Mouse (Mus musculus) monocyte, adult 5-6 weeks (primary cell): Measurements from ENCODE around the gene Rpl28. TPM values are rescaled to one million over a fixed set of nuclear protein-coding genes. Genes with fewer than 3 reads are reported as not detected.
"Not testable (repeated sequence)": the region's sequence is repeated elsewhere in the genome, so short reads cannot be mapped to it uniquely, and the experiment has no call there.

Experiments
- ATAC-seq: fragments of 153-309, 156-312 bp; replicated peaks from 2 replicates; pipeline ENCODE4 v1.8.0; 2017; ENCODE audit warnings: mild to moderate bottlenecking; ENCODE audit not compliant: low TSS enrichment, insufficient number of reproducible peaks, severe bottlenecking, poor library complexity, low FRiP score
- total RNA-seq: library from RNA; stranded (forward); fragments of 200-1000, 200-491, 200-594 nt; gene quantifications from 3 replicates; pipeline ENCODE4 v1.2.3, GENCODE M21; 2017

Gene Rpl28
- total RNA-seq, 1 experiment from 2014 or later, result 279 TPM

DNA sequence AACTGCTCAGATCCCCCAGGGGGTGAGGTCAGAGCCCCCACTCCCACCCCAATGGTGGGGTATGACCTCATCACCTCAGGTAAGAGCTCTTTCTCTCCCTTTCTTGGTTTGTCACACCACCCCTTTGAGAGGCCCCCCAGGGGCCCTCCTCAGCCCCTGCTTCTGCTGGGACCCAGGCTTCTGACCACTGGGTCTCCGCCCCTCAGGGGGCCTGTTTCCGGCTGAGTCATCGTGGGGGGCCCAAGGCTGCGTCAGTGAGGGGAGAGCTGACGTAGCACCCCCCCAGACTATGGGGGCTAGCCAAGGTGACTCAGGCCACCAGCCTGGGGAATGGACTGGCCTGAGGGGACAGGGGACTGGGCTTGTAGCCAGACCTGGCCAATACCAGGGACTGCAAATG is 12.8 kb upstream of the Rpl28 start:
- no peak for ATAC-seq

DNA sequence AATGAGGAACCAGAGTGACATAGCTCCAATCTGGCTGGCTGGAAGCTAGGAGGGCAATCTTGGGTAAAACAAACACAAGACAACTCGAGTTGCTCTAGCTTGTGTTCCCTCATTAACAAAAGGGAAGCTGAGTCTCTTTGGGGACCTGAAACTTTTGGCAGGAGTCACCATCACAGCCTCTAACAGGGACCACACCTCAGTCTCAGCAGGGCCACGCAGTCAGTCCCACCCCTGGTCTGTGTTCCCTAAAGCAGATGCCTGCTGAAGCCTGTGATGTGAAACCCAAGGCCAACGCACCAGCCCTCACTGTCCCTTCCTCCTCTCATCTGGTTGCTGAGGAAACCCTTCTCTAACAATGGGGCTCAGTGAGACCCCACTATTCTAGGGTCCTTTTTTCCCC is 10.5 kb upstream of the Rpl28 start:
- peak; percentile 72 for ATAC-seq

DNA sequence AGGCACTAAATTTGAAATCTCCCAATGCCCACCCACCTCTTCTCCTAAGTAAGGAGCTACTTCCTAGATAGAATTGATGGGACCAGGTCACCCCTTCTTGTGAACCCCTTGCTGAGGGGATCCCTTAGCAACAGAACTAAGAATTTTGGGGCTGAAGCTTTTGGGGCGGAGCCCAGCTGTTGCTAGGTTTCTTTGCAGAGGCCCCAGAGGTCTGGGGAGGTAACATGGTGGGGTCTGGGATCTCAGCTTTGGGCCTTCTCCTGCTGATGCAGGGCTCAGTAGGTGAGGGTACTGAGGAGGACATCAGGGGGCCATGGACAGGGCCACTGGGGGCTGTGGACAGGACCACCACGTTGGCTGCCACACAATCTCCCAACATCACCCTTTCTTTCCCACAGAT is 9.9 kb upstream of the Rpl28 start, which contains the start of the genes Il11 and Tmem190:
Il11 (minus strand) TSS at position 101 of the 400 bp plus-strand sequence.
Tmem190 (plus strand) TSS at position 179 of the 400 bp plus-strand sequence.
- ATAC-seq, result no peak

DNA sequence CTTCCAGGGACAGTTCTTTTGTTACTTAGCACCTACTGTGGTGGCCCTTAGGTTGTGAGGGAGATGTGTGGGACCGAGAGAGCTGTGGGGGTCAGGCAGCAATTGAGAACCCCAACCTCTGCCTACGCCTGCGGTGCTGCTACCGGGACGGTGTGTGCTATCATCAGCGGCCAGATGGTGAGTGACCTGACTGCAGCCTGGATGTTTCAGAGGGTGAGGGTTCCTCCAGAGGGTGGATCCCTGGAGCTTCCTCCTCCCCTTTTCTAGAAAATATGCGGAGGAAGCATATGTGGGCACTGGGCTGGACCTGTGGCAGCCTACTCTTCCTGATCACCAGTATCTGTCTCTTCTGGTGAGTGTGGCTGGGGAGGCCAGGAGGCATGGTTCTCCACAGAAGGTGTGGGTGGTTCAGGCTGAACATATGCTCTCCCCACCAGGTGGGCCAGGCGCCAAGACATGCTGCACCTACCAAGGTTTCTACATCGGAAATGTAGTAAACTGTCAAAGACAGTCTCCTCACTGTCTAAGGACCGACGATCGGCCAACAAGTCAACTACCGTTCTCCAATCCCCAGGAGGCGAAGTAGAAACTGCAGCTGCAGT is 8.9 kb upstream of the Rpl28 start:
- ATAC-seq, result 0 out of 2 replicates have a peak, but pooled peaks have one; percentile 8

DNA sequence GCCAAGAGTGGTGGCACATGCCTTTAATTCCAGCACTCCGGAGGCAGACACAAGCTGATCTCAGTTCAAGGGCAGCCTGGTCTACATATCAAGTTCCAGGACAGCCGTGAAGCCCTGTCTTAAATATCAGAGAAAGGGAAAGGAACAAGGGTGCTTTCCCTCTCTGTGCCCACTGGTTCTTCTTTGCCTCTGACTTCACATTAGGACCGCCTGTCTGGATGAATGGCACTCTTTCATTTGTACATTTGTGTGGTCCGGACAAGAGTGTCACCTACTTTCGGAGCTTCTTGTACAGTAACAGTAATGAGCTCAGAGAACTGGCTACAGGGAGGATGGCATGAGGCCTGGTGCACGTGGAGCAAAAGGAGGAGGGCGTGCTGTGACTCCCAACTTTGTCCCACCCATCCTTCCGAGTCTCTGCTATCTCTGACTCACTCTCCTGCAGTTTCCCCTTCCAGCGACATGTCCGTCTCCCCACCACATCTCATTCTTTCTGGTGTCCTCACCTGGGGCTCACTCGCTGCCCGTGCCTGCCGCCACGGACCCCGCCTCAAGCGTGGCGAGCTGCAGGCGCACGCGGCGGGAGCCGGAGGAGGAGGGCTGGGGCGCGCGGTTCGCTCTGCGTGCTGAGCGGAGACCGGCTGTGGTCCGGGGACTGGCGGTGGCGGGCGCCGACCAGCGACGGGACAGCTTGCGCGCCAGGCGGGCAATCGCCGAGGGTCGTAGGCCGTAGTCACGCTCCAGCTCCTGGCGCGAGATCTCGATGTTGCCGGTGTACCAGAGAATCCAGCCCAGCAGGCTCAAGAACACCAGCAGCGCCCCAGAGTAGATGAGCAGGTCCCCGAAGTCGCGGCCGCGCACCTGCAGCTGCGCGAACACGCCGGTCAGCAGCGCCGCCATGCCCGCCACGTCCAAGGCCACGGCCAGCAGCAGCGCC is 3.9 kb upstream of the Rpl28 start:
- ATAC-seq, result no peak

DNA sequence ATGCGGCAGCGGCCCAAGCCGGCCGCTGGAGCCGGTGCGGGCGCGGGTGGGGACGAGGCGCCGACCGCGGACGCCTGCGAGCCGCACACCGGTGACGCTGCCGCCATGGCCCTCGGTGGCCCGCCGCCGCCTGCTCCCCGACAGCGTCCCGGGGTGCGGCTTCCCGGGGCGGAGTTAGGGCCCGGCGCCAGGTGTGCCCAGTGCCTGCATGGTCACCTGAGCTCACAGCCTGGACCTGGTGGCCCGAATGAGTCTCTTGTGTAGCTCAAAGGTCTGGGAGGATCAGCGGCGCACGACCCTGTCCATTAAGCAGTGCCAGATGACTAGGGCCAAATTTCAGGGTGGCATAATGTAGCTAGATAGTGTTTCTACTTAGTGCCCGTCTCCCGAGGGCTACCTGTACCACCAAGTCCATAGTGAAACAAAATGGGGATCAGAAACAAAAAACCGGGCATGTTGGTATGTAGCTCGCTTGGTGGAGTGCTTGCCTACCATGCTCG is 3.2 kb upstream of the Rpl28 start, which contains the start of gene Tmem238:
Tmem238 (minus strand) TSS at position 221 of the 500 bp plus-strand sequence.
- ATAC-seq, result no peak

DNA sequence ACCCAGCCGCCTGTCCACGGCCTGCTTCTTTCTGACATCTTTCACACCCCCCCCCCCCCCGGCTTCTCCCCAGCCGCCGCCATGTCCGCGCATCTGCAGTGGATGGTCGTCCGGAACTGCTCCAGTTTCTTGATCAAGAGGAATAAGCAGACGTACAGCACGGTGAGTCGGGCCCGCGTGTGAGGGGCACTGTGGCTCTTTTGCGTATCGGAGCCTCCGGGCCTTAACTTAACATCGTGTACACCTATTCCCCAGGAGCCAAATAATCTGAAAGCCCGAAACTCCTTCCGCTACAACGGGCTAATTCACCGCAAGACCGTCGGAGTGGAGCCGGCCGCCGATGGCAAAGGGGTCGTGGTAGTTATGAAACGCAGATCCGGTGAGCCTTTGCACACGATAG is 574 bp downstream of the Rpl28 start:
- ATAC-seq, result not testable (repeated sequence)

DNA sequence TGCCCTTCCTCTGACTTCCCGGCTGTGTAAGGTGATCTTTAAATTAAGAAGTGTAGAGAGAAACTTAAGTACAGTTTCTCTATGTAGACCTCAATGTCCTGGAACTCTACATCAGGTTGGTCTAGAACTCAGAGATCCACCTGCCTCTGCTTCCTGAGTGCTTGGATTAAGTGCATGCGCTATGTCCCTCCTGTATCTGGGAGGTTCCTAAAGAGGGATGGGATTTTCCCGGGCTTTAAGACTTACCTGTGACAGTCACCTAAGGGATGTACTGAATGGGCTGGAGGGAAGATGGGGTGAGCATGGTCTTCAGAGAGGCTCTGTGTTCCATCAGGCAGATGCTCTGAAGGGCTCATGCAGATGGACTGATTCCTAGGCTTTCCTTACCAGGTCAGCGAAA is 1.0 kb downstream of the Rpl28 start:
- ATAC-seq, result no peak

DNA sequence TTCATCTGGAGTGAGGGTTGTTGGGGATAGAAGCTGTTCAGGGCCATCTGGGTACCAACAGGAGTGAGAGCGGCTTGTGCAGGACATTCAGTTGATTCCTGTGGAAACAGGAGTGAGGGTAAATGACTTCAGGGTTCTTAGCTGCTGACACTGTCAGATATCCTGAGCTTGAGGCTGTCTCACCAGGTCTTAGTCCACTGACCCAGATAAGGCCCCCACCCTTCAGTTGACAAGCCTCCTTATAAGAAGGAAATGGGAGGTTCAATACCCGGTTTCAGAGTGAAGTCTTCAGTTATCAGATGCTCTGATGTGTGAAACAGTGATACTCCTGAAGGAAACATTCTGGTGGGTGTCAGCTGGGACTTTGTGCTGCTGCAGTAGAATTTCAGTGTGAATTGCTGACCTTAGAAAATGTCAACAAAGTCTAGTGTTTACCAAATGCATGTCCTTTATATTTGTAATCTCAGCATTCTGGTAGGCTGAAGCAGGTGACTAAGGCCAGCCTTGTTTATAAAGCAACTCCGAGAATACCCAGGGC is 2.0 kb downstream of the Rpl28 start:
- no peak for ATAC-seq

DNA sequence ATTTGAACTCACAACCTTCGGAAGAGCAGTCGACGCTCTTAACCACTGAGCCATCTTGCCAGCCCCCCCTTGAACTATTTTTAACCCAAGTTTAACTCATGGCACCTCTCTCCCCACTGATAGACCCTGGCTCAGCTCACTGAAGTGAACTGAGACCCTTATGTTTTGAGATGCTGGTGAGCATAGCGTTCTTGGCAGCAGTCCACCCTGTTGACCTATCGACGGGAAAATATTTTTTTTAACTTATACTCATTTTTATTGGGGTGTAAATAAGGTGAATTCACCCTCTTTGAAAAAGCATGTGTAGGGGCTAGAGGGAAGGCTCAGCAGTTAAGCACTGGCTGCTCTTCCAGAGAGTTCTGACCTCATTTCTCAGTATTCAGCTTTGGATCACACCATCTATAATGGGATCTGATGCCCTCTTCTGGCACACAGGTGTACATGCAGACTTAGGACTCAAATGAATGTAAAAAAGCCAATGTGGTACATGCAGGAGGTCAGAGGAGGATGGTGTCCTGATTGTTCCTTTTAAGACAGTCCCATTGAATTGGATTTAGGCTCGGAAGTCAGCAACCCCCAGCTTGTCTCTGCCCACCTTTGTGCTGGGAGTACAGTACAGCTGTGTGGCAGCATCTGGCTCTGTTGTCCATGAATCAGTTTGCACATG is 3.2 kb downstream of the Rpl28 start:
- ATAC-seq, result no peak

DNA sequence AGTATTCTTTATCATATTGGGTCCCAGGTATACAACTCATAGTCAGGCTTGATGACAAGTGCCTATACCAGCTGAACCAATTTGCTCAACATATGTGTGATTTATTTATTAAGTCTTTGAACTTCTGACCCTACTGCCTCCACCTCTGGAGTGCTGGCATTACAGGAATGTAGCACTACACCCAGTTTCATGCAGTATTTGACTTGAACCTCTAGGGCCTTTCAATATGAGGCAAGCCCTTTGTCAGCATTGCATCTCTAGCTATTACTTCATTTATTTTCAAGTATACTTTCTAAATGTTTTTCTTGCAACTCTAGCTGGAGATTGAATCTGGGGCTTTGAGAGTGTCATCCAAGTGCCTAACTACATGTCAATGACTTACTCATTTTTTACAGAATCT is 9.6 kb downstream of the Rpl28 start:
- ATAC-seq, result no peak

DNA sequence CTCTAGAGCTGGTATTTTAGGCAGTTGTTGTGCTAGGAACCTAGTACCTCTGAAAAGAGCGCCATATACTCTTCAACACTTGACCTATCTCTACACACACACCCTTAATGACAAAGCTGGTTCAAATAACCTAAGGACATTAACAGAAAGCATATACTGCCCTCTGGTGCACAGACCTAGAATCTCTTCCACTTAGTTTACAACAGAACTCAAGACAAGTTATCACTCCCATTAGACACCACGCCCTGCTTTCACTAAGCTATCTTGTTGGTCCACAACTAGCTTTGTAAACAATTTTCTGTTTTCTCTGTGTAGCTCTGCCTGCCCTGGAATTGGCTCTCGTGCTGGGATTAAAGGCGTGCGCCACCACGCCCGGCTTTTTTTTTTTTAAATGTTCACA is 14.0 kb downstream of the Rpl28 start:
- ATAC-seq, result peak; percentile 48; the same call in 1 of the 2 replicates

DNA sequence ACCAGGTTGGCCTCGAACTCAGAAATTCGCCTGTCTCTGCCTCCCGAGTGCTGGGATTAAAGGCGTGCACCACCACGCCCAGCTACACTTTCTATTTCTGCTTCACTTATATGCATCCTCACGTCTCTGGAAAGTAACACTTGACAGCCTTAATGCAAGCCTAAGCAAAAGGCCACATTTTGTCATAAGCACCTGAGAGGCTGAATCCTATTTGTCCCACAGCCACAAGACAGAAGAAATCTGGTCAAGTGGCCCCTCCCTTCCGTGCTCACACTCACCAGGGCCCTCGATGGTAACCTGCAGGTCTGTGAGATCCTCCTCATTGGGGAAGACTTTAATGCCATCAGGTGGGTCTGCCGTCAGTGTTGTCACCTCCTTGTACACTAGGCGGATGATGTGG is 18.5 kb downstream of the Rpl28 start:
- ATAC-seq, result not testable (repeated sequence)

DNA sequence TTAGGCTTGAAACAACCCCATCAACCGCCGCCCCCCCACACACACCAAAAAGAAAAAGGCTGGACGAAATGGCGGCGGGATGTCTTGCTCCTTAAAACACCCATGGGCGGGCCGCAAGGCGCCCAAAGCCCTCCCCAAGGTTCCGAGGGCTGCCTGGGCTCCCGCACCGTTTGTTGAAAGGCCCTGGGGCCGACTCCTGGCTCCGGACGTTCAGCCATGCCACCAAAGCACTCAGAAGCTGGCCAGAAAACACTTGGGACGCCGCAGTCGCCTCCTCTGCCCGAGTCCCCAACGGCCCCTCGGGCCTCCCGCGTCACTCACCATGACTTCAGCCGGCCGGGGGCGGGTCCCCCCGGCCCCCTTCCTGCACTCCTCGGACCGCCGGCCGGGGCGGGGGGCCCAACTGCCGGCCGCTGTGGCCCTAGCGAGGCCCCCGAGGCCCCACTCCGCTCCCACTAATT is 19.2 kb downstream of the Rpl28 start:
- no peak for ATAC-seq

DNA sequence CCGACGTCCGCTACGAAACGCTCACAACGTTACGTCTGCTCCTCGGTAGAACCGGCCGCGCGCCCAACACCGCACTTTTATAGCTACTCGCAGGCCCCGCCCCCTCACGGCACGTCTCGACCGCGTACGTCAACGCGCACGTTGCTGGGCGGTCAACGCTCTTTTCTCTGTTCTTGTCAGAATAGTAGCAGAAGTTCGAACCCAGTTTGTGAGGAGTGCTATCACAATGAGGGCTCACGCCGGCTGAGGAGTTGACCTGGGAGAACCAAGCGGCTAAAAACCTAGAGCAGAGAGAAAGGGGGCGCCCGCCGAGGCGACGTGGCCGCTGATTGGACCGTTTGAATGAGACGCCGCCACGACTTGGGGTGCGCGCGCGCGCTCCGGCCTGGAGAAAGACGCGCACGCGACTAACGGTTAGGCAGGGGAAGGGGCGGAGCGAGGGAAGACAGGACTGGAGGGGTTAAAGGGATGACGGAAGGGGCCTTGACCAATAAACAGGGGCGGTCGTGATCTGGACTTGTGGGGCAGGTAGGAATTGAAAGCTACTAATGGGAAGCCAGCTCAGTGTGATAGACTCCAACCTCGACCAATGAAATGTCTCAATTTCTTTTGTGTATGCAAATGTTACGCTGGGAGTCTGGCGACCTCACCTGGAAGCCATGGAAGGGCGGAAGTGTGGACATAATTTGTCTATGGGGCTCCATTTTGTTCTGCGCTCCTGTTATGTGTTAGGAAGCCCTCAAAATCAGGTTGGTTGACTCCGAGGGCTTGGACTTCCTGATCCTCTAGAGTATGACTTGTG is 19.8 kb downstream of the Rpl28 start, which contains the start of gene Ube2s:
Ube2s (minus strand) TSS at position 288 of the 802 bp plus-strand sequence.
- peak; percentile 94 for ATAC-seq

DNA sequence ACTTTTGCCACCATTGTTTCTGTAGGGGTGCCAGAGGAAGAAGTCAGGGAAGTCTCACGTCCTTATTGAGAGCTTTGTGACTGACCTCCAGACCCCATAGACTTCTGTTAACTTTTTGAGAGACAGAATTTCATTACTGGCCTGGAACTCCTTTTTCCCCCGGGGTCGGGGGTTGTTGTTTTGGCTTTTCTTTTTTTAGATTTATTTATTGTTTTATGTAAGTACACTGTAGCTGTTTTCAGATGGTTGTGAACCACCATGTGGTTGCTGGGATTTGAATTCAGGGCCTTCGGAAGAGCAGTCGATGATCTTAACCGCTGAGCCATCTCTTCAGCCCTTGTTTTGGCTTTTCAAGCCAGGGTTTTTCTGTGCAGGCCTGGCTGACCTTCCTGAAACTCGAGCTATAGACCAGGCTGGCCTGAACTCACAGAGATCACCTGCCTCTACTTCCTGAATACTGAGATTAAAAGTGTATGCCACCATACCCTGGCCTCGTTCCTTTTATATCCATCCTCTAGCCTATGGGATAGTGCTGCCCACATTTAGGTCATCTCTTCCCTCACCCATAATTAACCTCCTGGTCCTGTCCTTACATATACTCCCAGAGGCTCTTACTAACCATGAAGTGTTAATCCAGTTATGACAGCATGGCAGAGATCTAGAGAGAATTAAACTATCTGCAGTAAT is 20.6 kb downstream of the Rpl28 start:
- ATAC-seq, result no peak

DNA sequence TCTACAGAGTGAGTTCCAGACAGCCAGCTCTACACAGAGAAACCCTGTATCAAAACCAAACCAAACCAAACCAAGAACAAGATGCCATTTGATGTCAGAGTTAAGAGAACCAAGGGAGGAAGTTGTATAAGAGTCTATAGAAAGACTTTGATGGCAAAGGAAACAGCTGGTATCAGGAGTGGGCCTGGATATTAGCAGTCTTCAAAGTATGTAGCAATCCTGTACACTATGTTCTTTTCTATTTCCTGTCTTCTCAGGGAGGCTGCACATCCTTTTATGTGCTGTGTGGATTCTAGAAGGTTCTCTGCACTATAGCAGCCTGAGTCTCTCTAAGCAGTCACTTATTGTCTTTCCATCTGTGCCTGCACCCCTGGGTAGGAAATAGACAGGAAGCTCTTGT is 23.9 kb downstream of the Rpl28 start:
- no peak for ATAC-seq
